Mouse (Mus musculus): Measurements from ENCODE around the gene Plod1. TPM values are rescaled to one million over a fixed set of nuclear protein-coding genes. Genes with fewer than 3 reads are reported as not detected.

Plod1 gene
- polyA plus RNA-seq, 1 experiment from 2014 or later: 28.2 TPM

DNA sequence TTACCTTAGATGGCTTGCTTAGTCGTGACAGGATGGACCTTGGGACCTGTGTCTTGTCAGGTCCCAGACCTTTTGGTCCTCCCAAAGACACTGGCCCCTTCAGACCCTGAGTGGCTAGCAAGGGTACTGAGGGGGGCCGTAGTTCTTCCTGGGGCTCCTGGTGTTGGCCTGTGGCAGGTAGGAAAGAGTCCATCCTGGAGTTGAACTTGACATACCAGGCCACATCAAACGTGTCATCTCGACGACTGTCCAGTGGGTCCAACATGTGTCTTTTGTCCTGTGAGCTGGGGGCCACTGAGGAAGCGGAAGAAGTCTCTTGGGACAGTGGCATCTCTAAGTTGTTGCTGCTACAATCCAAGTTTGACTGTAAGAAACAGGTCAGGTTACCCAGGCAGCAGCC is 70.9 kb downstream of the Plod1 start:
- Histone ChIP-seq H3K27me3 (ENCODE audit: control insufficient read depth, insufficient read depth, low read length) (no peaks in the 10 kb centered on the region), H3K9ac (ENCODE audit: low read depth, low read length) (no peak overlapping the region), H3K4me3 (ENCODE audit: low read depth, low read length) (no peak overlapping the region), H3K27ac (ENCODE audit: low read depth, low read length) (no peak overlapping the region), H3K9me3 (ENCODE audit: control insufficient read depth, low read length) (no peaks in the 10 kb centered on the region), H3K4me1 (replicated peaks; ENCODE audit: control insufficient read depth, insufficient read depth, low read length) (peaks cover 7% of the 10 kb centered on the region), H3K4me2 (replicated peaks; ENCODE audit: low read depth, low read length) (no peak overlapping the region), H3K36me3 (ENCODE audit: control insufficient read depth, insufficient read depth, low read length) (peaks cover 21% of the 10 kb centered on the region)
- no peak for DNase-seq (ENCODE audit: low spot score)
- no peak for ATAC-seq (ENCODE audit: low FRiP score)
- 96% methylated on average over 6 of the region's 6 CpGs for WGBS

DNA sequence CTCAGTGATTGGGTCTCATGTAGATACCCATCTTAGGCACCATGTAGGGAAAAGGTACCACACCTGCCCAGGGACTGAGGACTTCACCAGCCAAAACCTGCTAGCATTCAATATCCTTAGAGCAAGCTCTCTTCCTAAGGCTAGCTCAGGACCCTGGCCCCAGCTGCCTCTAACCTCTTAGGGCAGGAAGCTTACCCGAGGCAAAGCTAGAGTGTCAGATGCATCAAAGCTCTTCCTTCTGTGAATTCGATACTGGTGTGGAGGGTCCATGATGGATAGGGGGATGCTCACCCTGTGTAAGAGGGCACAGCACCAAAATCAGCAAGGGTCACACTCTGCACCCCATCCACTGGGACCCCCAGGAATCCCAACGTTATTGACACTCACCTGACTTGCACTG is 74.5 kb downstream of the Plod1 start:
- Histone ChIP-seq H3K27ac (ENCODE audit: low read depth, low read length) (no peak overlapping the region), H3K36me3 (ENCODE audit: control insufficient read depth, insufficient read depth, low read length) (peaks cover 21% of the 10 kb centered on the region), H3K4me1 (replicated peaks; ENCODE audit: control insufficient read depth, insufficient read depth, low read length) (no peaks in the 10 kb centered on the region), H3K9me3 (ENCODE audit: control insufficient read depth, low read length) (no peaks in the 10 kb centered on the region), H3K27me3 (ENCODE audit: control insufficient read depth, insufficient read depth, low read length) (no peaks in the 10 kb centered on the region), H3K4me2 (replicated peaks; ENCODE audit: low read depth, low read length) (no peak overlapping the region), H3K9ac (ENCODE audit: low read depth, low read length) (no peak overlapping the region), H3K4me3 (ENCODE audit: low read depth, low read length) (no peak overlapping the region)
- ATAC-seq (ENCODE audit: low FRiP score) (no peak), DNase-seq (ENCODE audit: low spot score) (no peak)
- WGBS: 94% methylated on average over 3 of the region's 3 CpGs

Other genes starting within 250 kb of the Plod1 start
- gene Zfp534, start 234.2 kb downstream of the Plod1 start, polyA plus RNA-seq (2014; fragmentation: Nextera tagmentation; extraction: Ambion mirVana): not detected in 2 replicates
- 7.9 and 8.6 TPM in 2 replicates for gene Zfp984, start 127.0 kb downstream of the Plod1 start, polyA plus RNA-seq (2014; fragmentation: Nextera tagmentation; extraction: Ambion mirVana)
- gene Zfp933, start 88.4 kb downstream of the Plod1 start, polyA plus RNA-seq (2014; fragmentation: Nextera tagmentation; extraction: Ambion mirVana): 5.5 and 7.3 TPM in 2 replicates
- 32.9 and 36.7 TPM in 2 replicates for gene Miip, start 68.0 kb downstream of the Plod1 start, polyA plus RNA-seq (2014; fragmentation: Nextera tagmentation; extraction: Ambion mirVana)
- 11.8 and 15.3 TPM in 2 replicates for gene Fv1, start 67.8 kb downstream of the Plod1 start, polyA plus RNA-seq (2014; fragmentation: Nextera tagmentation; extraction: Ambion mirVana)
- 33.2 and 39.0 TPM in 2 replicates for gene Mfn2, start 32.1 kb downstream of the Plod1 start, polyA plus RNA-seq (2014; fragmentation: Nextera tagmentation; extraction: Ambion mirVana)
- gene 2510039O18Rik, start 4.1 kb upstream of the Plod1 start, polyA plus RNA-seq (2014; fragmentation: Nextera tagmentation; extraction: Ambion mirVana): 13.6 and 16.7 TPM in 2 replicates
- 0.23 and 0.39 TPM in 2 replicates for gene Nppb, start 49.0 kb upstream of the Plod1 start, polyA plus RNA-seq (2014; fragmentation: Nextera tagmentation; extraction: Ambion mirVana)
- not detected in 2 replicates for gene Nppa, start 64.0 kb upstream of the Plod1 start, polyA plus RNA-seq (2014; fragmentation: Nextera tagmentation; extraction: Ambion mirVana)
- gene Clcn6, start 102.1 kb upstream of the Plod1 start, polyA plus RNA-seq (2014; fragmentation: Nextera tagmentation; extraction: Ambion mirVana): 21.7 and 26.2 TPM in 2 replicates
- gene Mthfr, start 102.3 kb upstream of the Plod1 start, polyA plus RNA-seq (2014; fragmentation: Nextera tagmentation; extraction: Ambion mirVana): 18.0 and 19.6 TPM in 2 replicates
- gene Agtrap, start 151.3 kb upstream of the Plod1 start, polyA plus RNA-seq (2014; fragmentation: Nextera tagmentation; extraction: Ambion mirVana): 8.8 and 10.9 TPM in 2 replicates
- 82.5 and 88.2 TPM in 2 replicates for gene Mad2l2, start 193.6 kb upstream of the Plod1 start, polyA plus RNA-seq (2014; fragmentation: Nextera tagmentation; extraction: Ambion mirVana)
- gene Draxin, start 193.9 kb upstream of the Plod1 start, polyA plus RNA-seq (2014; fragmentation: Nextera tagmentation; extraction: Ambion mirVana): 12.8 and 13.8 TPM in 2 replicates
- gene Fbxo6, start 215.4 kb upstream of the Plod1 start, polyA plus RNA-seq (2014; fragmentation: Nextera tagmentation; extraction: Ambion mirVana): 14.6 and 15.5 TPM in 2 replicates
- 82.2 and 82.5 TPM in 2 replicates for gene Fbxo44, start 223.7 kb upstream of the Plod1 start, polyA plus RNA-seq (2014; fragmentation: Nextera tagmentation; extraction: Ambion mirVana)
- 3.0 and 3.2 TPM in 2 replicates for gene Fbxo2, start 223.9 kb upstream of the Plod1 start, polyA plus RNA-seq (2014; fragmentation: Nextera tagmentation; extraction: Ambion mirVana)

All from hindbrain, embryonic 11.5 days (tissue).